Comparison of ENCODE assay signal across 13 mouse cellular contexts in genomic region chr13:76304637-76305122, GRCm38 (mm10). TPM values are rescaled to one million over a fixed set of nuclear protein-coding genes. Genes with fewer than 3 reads are reported as not detected.
A peak's percentile ranks its signal among the peaks of the same experiment; 100 is the strongest.
DNase-seq lines count a peak whose midpoint lies in the region; ATAC-seq and TF ChIP-seq lines count a peak whose summit lies in the region.
"Had no signal": no experiment of that assay in that cellular context is flagged by ENCODE, and none has a peak within 500 bp of the region (broad histone marks: within the 10 kb centered on the region; RNA-seq: fewer than 3 reads in every experiment).

Gene Fam81b, minus strand, starts transcription at chr13:76305072.

- DNase-seq in forebrain, embryonic 14.5 days (ENCODE audit: low spot score), result peak; percentile 64
- DNase-seq in forebrain, embryonic 11.5 days (ENCODE audit: low spot score), result no peak
- no peak for DNase-seq in liver, postnatal 0 days
- DNase-seq in liver (no peak), NIH3T3 (ENCODE audit: low read depth) (peak; percentile 3)
- no peak for DNase-seq in left cerebral cortex, postnatal 4 days
- DNase-seq in gastrocnemius, adult 8-10 months (ENCODE audit: low spot score in 2 of 2), result no peak
- DNase-seq: thymus, postnatal 14 days had no signal

- no peaks in the 10 kb centered on the region for H3K9me3 ChIP-seq in forebrain, embryonic 14.5 days (replicated peaks; ENCODE audit: control insufficient read depth, low read length)
- no peaks in the 10 kb centered on the region for H3K9me3 ChIP-seq in forebrain, embryonic 11.5 days (ENCODE audit: control insufficient read depth, low read length)
- no peaks in the 10 kb centered on the region for H3K9me3 ChIP-seq in liver, postnatal 0 days (ENCODE audit: low read length)
- H3K9me3 ChIP-seq: embryonic facial prominence, embryonic 13.5 days; hindbrain, embryonic 13.5 days; limb, embryonic 13.5 days; neural tube, embryonic 15.5 days had no signal

- WGBS in forebrain, embryonic 14.5 days, result 42% methylated on average over 7 of the region's 7 CpGs
- 45% methylated on average over 7 of the region's 7 CpGs for WGBS in forebrain, embryonic 11.5 days
- WGBS in liver, postnatal 0 days (ENCODE audit: insufficient replicate concordance), result 25% methylated on average over 7 of the region's 7 CpGs

- H3K36me3 ChIP-seq in forebrain, embryonic 14.5 days (ENCODE audit: control insufficient read depth, insufficient read depth, low read length), result no peaks in the 10 kb centered on the region
- H3K36me3 ChIP-seq in forebrain, embryonic 11.5 days (ENCODE audit: control insufficient read depth, insufficient read depth, low read length), result no peaks in the 10 kb centered on the region
- H3K36me3 ChIP-seq in liver, postnatal 0 days (replicated peaks; ENCODE audit: insufficient read depth, low read length), result no peaks in the 10 kb centered on the region
- H3K36me3 ChIP-seq: embryonic facial prominence, embryonic 13.5 days; hindbrain, embryonic 13.5 days; limb, embryonic 13.5 days; neural tube, embryonic 15.5 days had no signal

- intact Hi-C loops in left cerebral cortex, postnatal 4 days (cut with DNase I), result no loop called here

- no peak for ATAC-seq in forebrain, embryonic 14.5 days
- ATAC-seq in forebrain, embryonic 11.5 days (replicated peaks; ENCODE audit: low FRiP score), result no peak
- no peak for ATAC-seq in liver, postnatal 0 days
- ATAC-seq in megakaryocyte progenitor cell, adult 5-6 weeks (replicated peaks; ENCODE audit: poor library complexity), result peak; percentile 82

- no peaks in the 10 kb centered on the region for H3K4me1 ChIP-seq in forebrain, embryonic 14.5 days (ENCODE audit: control insufficient read depth, insufficient read depth, low read length)
- no peaks in the 10 kb centered on the region for H3K4me1 ChIP-seq in forebrain, embryonic 11.5 days (replicated peaks; ENCODE audit: control insufficient read depth, insufficient read depth, low read length)
- no peaks in the 10 kb centered on the region for H3K4me1 ChIP-seq in liver, postnatal 0 days (ENCODE audit: insufficient read depth)
- H3K4me1 ChIP-seq: embryonic facial prominence, embryonic 13.5 days; hindbrain, embryonic 13.5 days; limb, embryonic 13.5 days; neural tube, embryonic 15.5 days had no signal

- H3K9ac ChIP-seq in forebrain, embryonic 14.5 days (ENCODE audit: low read length), result no peak within 1 kb of the TSS
- H3K9ac ChIP-seq in forebrain, embryonic 11.5 days (ENCODE audit: low read length), result no peak within 1 kb of the TSS
- H3K9ac ChIP-seq in liver, postnatal 0 days (replicated peaks), result no peak within 1 kb of the TSS
- H3K9ac ChIP-seq: embryonic facial prominence, embryonic 13.5 days; hindbrain, embryonic 13.5 days; limb, embryonic 13.5 days; neural tube, embryonic 15.5 days had no signal

- no peak for TF ChIP-seq EP300 in liver, postnatal 0 days (IDR thresholded peaks at IDR 0.05; ENCODE audit: low read depth)

- H3K27me3 ChIP-seq in forebrain, embryonic 14.5 days (replicated peaks; ENCODE audit: control insufficient read depth, insufficient read depth, low read length), result no peaks in the 10 kb centered on the region
- H3K27me3 ChIP-seq in forebrain, embryonic 11.5 days (ENCODE audit: control insufficient read depth, insufficient read depth, low read length), result no peaks in the 10 kb centered on the region
- H3K27me3 ChIP-seq in liver, postnatal 0 days (ENCODE audit: insufficient read depth, low read length), result no peaks in the 10 kb centered on the region
- H3K27me3 ChIP-seq: embryonic facial prominence, embryonic 13.5 days; hindbrain, embryonic 13.5 days; limb, embryonic 13.5 days; neural tube, embryonic 15.5 days had no signal

- no peak within 1 kb of the TSS for H3K27ac ChIP-seq in forebrain, embryonic 14.5 days (ENCODE audit: low read depth, low read length)
- H3K27ac ChIP-seq in forebrain, embryonic 11.5 days (ENCODE audit: low read depth, low read length), result no peak within 1 kb of the TSS
- H3K27ac ChIP-seq in liver, postnatal 0 days (ENCODE audit: low read depth), result no peak within 1 kb of the TSS
- H3K27ac ChIP-seq: embryonic facial prominence, embryonic 13.5 days; hindbrain, embryonic 13.5 days; limb, embryonic 13.5 days; neural tube, embryonic 15.5 days had no signal

- H3K4me2 ChIP-seq in forebrain, embryonic 14.5 days (ENCODE audit: low read length), result no peak within 1 kb of the TSS
- no peak within 1 kb of the TSS for H3K4me2 ChIP-seq in forebrain, embryonic 11.5 days (ENCODE audit: low read depth, low read length, severe bottlenecking)
- H3K4me2 ChIP-seq in liver, postnatal 0 days (ENCODE audit: low read depth, low read length), result no peak within 1 kb of the TSS
- H3K4me2 ChIP-seq: embryonic facial prominence, embryonic 13.5 days; hindbrain, embryonic 13.5 days; limb, embryonic 13.5 days; neural tube, embryonic 15.5 days had no signal

- H3K4me3 ChIP-seq in forebrain, embryonic 14.5 days (ENCODE audit: low read depth, low read length), result no peak within 1 kb of the TSS
- H3K4me3 ChIP-seq in forebrain, embryonic 11.5 days (ENCODE audit: low read depth, low read length), result no peak within 1 kb of the TSS
- no peak within 1 kb of the TSS for H3K4me3 ChIP-seq in liver, postnatal 0 days (ENCODE audit: low read depth, low read length)
- H3K4me3 ChIP-seq: embryonic facial prominence, embryonic 13.5 days; hindbrain, embryonic 13.5 days; limb, embryonic 13.5 days; neural tube, embryonic 15.5 days had no signal

- TF ChIP-seq CTCF in liver, postnatal 0 days (IDR thresholded peaks at IDR 0.05; ENCODE audit: low read depth), result peak; percentile 51

RNA-seq across cellular contexts. Expression of gene Fam81b, which starts in this region (rescaled TPM):
- polyA plus RNA-seq in forebrain, embryonic 14.5 days (2014; fragmentation: Nextera tagmentation; extraction: Ambion mirVana), result 0.99 and 1.1 TPM in 2 replicates
- polyA plus RNA-seq in forebrain, embryonic 11.5 days (2014; fragmentation: Nextera tagmentation; extraction: Ambion mirVana), result not detected in 2 replicates
- polyA plus RNA-seq in liver, postnatal 0 days (2015; fragmentation: Nextera tagmentation; extraction: Ambion mirVana), result not detected in 2 replicates
- not detected in 2 replicates for total RNA-seq in megakaryocyte progenitor cell, adult 5-6 weeks (2015)
- total RNA-seq in megakaryocyte progenitor cell, adult 5-6 weeks (2017), result not detected in 2 replicates
- under 1 TPM in 1 of 2 experiments, not detected in 1; 0.26 TPM for total RNA-seq in left cerebral cortex, postnatal 4 days (2021)
- under 1 TPM in 1 of 4 experiments, not detected in 3; 0.46 TPM for total RNA-seq in gastrocnemius, adult 8-10 months (2022)
- polyA plus RNA-seq: embryonic facial prominence, embryonic 13.5 days; limb, embryonic 13.5 days; neural tube, embryonic 15.5 days had no signal

Comparison
In these comparisons a context has a peak if more than half of its experiments do, and no peak if none do; other contexts are left out.
1. DNase-seq: peak in forebrain, embryonic 14.5 days (single experiment) and NIH3T3 (single experiment); none in forebrain, embryonic 11.5 days (single experiment), liver, postnatal 0 days (single experiment), liver (single experiment), left cerebral cortex, postnatal 4 days (single experiment) and gastrocnemius, adult 8-10 months (0 of 2).
2. Peak in ATAC-seq in megakaryocyte progenitor cell, adult 5-6 weeks; RNA of the gene not detected or under 1 TPM.